Mouse (Mus musculus) hindbrain, postnatal 0 days (tissue): ENCODE data around the gene Stx2. TPM values are rescaled to one million over a fixed set of nuclear protein-coding genes. Genes with fewer than 3 reads are reported as not detected.
A peak's percentile ranks its signal among the peaks of the same experiment; 100 is the strongest.

Experiments
- ATAC-seq: fragments of 200-750 bp; cut with Nextera tagmentation; 2 replicates; pipeline ENCODE4 v1.8.0; 2017; ENCODE audit warnings: mild to moderate bottlenecking, moderate TSS enrichment, moderate library complexity
- DNase-seq: peaks from one replicate; pipeline ENCODE4 v3.0.0-alpha.2; 2015; ENCODE audit warnings: low spot score
- H3K27ac ChIP-seq: fragments of 300-500 bp; sonication (generic); 2 replicates; pipeline ENCODE4 v1.5.1; 2014; ENCODE audit warnings: mild to moderate bottlenecking
- H3K27me3 ChIP-seq: fragments of 300-500 bp; sonication (generic); 2 replicates; pipeline ENCODE4 v1.6.1; 2014; ENCODE audit warnings: low read length, mixed read lengths; ENCODE audit not compliant: insufficient read depth
- H3K36me3 ChIP-seq: fragments of 300-500 bp; sonication (generic); 2 replicates; pipeline ENCODE4 v1.6.1; 2014; ENCODE audit warnings: low read length, mixed read lengths; ENCODE audit not compliant: insufficient read depth
- H3K4me1 ChIP-seq: fragments of 300-500 bp; sonication (generic); 2 replicates; pipeline ENCODE4 v1.6.1; 2014; ENCODE audit warnings: antibody characterized with exemption, low read length, mixed read lengths; ENCODE audit not compliant: insufficient read depth
- H3K4me2 ChIP-seq: fragments of 300-500 bp; sonication (generic); 2 replicates; pipeline ENCODE4 v1.6.1; 2014; ENCODE audit warnings: low read depth, mild to moderate bottlenecking, low read length, moderate library complexity, mixed read lengths
- H3K4me3 ChIP-seq: fragments of 300-500 bp; sonication (generic); 2 replicates; pipeline ENCODE4 v1.5.1; 2014; ENCODE audit warnings: low read length
- H3K9ac ChIP-seq: fragments of 300-500 bp; sonication (generic); replicated peaks from 2 replicates; pipeline ENCODE4 v1.6.1; 2014; ENCODE audit warnings: mild to moderate bottlenecking, low read length, moderate library complexity, mixed read lengths
- H3K9me3 ChIP-seq: fragments of 300-500 bp; sonication (generic); 2 replicates; pipeline ENCODE4 v1.6.1; 2016; ENCODE audit warnings: low read length, mixed read lengths
- CTCF ChIP-seq: IDR thresholded peaks from 2 replicates; pipeline ENCODE4 v1.5.1; 2016; ENCODE audit warnings: antibody characterized with exemption, control low read depth, low read depth
- WGBS: fragments of 180-500 bp; shearing (Covaris S2); extraction: QIAGEN DNeasy Blood & Tissue Kit; methylation state at CpG from one replicate; pipeline ENCODE4 v1.1.7; 2014; 5-methylcytosine and 5-hydroxymethylcytosine counted together
- polyA plus RNA-seq: library from polyadenylated mRNA; unstranded; fragments of >200 nt; fragmentation: Nextera tagmentation; extraction: Ambion mirVana; gene quantifications from 2 replicates; pipeline ENCODE4 v1.2.1, GENCODE M21; 2015
- total RNA-seq: library from RNA; depleted of rRNA; stranded (reverse); fragments of >200 nt; gene quantifications from 2 replicates; pipeline ENCODE4 v1.2.3, GENCODE M21; 2014; rRNA removed

Gene Stx2
- total RNA-seq (14.1 and 16.3 TPM in 2 replicates), polyA plus RNA-seq (11.9 and 15.0 TPM in 2 replicates)

DNA sequence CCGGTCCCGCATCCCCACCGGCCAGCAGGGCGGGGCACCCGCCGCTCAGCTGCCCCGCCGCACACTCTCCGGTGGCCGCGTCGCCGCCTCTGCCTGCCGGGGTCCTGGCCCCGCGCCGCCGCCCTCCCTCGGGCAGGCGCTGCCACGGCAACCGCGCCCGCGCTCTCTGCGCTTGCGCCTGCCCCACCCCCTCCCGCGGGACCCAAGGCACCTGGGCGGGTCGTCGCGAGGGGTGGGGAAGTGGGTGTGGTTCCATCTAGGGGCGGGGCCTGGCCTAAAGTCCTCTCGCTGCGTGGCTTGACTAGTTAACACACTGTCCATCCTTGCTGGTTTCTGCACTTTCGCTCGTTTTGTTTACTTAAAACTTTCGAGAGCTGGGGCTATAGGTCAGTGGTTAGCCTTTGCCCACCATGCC, at the start of gene Stx2:
Gene Stx2, minus strand, starts transcription at position 163 of the 415 bp plus-strand sequence.
- Histone ChIP-seq H3K9me3 (no peaks in the 10 kb centered on the region), H3K27ac (peak within 1 kb of the TSS; percentile 60), H3K27me3 (no peaks in the 10 kb centered on the region), H3K4me2 (peak within 1 kb of the TSS; percentile 90), H3K4me3 (peak within 1 kb of the TSS; percentile 71), H3K9ac (peak within 1 kb of the TSS; percentile 72), H3K4me1 (peaks cover 14% of the 10 kb centered on the region), H3K36me3 (no peaks in the 10 kb centered on the region)
- no peak for TF ChIP-seq CTCF
- DNase-seq, result peak; percentile 93
- ATAC-seq, result peak; percentile 92
- under 1% methylated on average over 24 of the region's 39 CpGs for WGBS

DNA sequence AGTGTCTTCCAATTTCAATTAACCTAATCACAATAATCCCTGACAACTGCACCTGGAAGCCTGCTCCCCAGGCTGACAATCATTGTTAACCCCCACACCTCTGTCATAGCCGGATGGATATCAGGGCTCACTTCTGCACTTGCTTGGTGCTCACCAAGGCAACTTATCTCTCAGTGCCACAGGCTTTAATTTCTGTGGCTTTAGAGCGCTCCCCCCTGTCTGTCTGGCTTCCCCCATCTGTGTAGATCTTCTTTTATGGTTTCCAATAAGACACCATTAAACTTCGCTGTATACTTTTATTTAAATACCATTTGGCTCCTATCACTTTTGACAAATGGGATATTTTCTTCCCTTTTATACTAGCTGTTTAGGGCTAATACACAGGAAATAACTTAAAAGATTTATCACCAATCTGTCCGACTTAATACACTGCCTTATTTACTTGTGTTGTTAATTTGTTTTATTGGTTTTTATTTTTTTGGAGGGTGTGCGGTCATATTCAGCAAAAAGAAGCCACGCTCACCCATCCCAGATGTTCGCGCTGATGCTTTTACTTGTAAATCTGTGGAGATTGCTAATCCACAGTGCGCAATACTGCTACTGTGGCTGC, 46.4 kb upstream of the Stx2 start:
- H3K27me3 ChIP-seq, result no peaks in the 10 kb centered on the region
- H3K9me3 ChIP-seq, result no peaks in the 10 kb centered on the region
- DNase-seq (no peak), ATAC-seq (no peak)
- H3K4me3 ChIP-seq, result no peak overlapping the region
- no peak for TF ChIP-seq CTCF
- 93% methylated on average over 9 of the region's 9 CpGs for WGBS
- H3K9ac ChIP-seq, result no peak overlapping the region
- no peaks in the 10 kb centered on the region for H3K36me3 ChIP-seq
- no peak overlapping the region for H3K4me2 ChIP-seq
- H3K27ac ChIP-seq, result no peak overlapping the region
- H3K4me1 ChIP-seq, result no peaks in the 10 kb centered on the region

DNA sequence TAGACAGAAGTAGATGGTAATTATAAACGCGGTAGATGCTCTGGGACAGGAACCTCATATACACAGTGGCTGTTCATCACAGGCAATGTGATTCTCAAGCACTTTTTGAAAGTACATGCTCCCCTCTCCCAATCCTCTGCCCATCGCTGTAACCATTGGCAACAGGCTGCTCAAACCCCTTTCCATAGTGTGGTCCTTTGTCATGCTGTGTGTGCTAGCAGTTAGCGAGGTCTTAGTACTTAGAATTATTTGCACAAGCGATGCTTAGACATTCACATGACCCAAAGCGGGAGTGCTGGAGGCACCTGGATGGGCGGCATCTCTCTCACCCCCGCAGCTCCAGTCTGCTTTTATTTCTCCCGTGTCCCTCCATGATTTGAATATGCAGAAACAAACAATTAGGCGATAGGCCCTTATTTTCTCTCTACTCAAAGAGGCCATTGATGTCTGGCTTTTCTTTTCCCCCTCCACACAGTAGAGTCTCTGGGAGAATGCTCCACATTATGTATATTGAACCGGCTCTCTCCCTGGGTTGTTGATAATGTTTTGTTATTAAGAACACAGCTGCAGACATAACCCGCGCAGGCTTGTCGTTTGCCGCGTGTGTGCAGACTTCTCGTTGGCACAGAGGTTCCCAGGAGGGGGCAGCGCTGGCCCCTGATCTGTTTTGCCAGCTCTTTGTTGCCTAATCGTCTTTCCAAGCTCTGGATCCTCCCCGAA, 44.4 kb upstream of the Stx2 start:
- 0 out of 2 replicates have a peak overlapping the region, but pooled peaks have one; percentile 30 for H3K9ac ChIP-seq

DNA sequence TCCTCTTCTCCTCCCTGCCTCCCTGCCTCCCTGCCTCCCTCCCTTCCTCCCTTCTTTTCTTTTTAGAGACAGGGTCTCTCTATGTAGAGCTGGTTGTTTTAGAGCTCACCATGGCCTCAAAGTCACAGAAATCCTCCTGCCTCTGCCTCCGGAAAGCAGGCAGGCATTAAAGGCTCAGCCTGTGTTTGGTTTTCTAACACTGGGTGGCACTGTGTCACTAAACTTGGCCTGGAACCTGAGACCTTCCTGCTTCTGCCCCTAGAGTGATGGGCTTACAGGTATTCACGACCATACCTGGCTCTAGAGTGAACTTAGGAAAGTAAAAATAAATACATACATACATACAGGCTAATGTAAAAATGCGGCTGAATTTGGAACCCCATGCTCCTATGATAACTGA, 43.5 kb upstream of the Stx2 start:
- Histone ChIP-seq H3K36me3 (no peaks in the 10 kb centered on the region), H3K9ac (no peak overlapping the region), H3K4me1 (no peaks in the 10 kb centered on the region), H3K9me3 (no peaks in the 10 kb centered on the region), H3K4me3 (no peak overlapping the region), H3K4me2 (no peak overlapping the region), H3K27me3 (no peaks in the 10 kb centered on the region), H3K27ac (no peak overlapping the region)
- ATAC-seq, result no peak
- peak; percentile 32 for TF ChIP-seq CTCF
- 85% methylated on average over 3 of the region's 3 CpGs for WGBS
- no peak for DNase-seq

More for the DNA sequence above, 44.4 kb upstream of the Stx2 start:
- Histone ChIP-seq H3K9me3 (no peaks in the 10 kb centered on the region), H3K4me1 (no peaks in the 10 kb centered on the region), H3K36me3 (no peaks in the 10 kb centered on the region), H3K27ac (peak overlapping the region; percentile 63), H3K4me2 (peak overlapping the region; percentile 25), H3K27me3 (no peaks in the 10 kb centered on the region), H3K4me3 (no peak overlapping the region)
- ATAC-seq (peak; percentile 87), DNase-seq (peak; percentile 65)
- no peak for TF ChIP-seq CTCF
- 10% methylated on average over 20 of the region's 20 CpGs for WGBS

DNA sequence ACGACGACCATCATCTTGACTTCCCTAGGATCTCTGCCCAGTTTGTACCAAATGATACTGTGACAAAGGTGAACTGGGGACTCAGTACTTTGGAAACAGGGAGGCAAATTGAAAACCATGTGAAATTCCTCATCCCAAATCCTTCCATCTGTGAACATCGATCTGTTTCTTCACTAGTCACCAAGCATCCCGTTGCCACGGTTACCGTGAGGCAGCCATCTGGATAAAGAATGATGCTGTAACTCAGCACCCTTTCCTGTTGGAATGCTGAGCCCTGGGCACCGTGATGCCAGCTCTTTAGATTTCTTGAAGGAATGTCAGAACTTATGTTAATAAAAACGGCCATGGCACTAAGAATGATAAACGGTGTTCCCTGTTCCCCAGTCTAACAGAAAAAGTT, 41.0 kb upstream of the Stx2 start:
- H3K9me3 ChIP-seq, result no peaks in the 10 kb centered on the region
- DNase-seq (peak; percentile 72), ATAC-seq (no peak)
- no peak for TF ChIP-seq CTCF
- H3K4me1 ChIP-seq, result no peaks in the 10 kb centered on the region
- H3K9ac ChIP-seq, result no peak overlapping the region
- no peaks in the 10 kb centered on the region for H3K36me3 ChIP-seq
- H3K4me2 ChIP-seq, result no peak overlapping the region
- no peaks in the 10 kb centered on the region for H3K27me3 ChIP-seq
- no peak overlapping the region for H3K4me3 ChIP-seq
- no peak overlapping the region for H3K27ac ChIP-seq
- WGBS, result 35% methylated on average over 9 of the region's 9 CpGs

DNA sequence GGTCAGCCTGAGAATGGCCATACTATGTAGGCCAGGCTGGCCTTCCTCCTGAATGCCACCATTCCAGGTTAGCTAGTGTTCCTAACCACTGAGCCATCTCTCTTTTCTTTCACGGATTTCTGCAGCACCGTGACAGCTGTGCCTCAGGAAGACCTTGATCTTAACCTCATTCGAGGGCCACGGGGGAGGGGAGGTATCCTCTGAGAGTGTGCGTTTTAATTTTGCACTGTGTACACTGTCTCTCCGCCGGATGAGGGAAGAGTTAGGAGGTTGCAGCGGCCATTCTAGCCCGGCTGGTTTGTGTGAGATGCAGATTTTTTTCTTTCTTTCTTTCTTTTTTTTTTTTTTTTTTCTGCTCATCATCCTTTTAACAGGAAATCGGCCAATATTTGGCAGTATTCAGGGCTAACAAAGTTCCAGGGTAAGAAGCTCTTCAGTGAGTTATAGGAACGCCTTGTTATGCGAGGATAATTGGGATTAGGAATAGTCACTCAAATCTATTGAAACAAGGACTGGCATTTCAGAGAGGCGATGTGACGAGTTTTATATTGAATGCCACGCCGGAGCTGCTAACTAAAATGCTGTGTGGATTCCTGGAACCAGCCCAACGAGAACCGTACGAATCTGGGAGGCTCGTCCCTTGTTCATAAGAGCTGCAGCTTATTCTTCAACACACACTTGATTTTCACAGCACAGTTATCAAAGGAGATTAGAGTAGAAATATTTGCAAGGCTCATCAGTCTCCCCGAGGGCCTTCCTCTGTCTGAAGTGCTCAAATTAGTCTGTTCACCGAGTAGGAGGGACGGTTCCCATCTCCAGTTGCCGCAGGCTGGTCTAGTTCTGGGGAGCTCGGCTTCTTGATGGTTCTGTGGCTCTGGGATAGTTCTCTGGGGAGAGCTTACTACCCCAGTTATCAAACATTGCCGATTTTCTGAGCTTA, 37.5 kb upstream of the Stx2 start:
- H3K9me3 ChIP-seq, result no peaks in the 10 kb centered on the region
- no peaks in the 10 kb centered on the region for H3K27me3 ChIP-seq
- DNase-seq (peak; percentile 65), ATAC-seq (peak; percentile 69; the same call in 1 of the 2 replicates)
- no peaks in the 10 kb centered on the region for H3K36me3 ChIP-seq
- no peak overlapping the region for H3K4me3 ChIP-seq
- H3K27ac ChIP-seq, result peak overlapping the region; percentile 29; the same call in 1 of the 2 replicates
- TF ChIP-seq CTCF, result no peak
- no peak overlapping the region for H3K9ac ChIP-seq
- peak overlapping the region; percentile 19; the same call in 1 of the 2 replicates for H3K4me2 ChIP-seq
- H3K4me1 ChIP-seq, result no peaks in the 10 kb centered on the region
- WGBS, result 26% methylated on average over 26 of the region's 26 CpGs
